Mouse (Mus musculus): ENCODE measurements around the gene Rgl3. TPM values are rescaled to one million over a fixed set of nuclear protein-coding genes. Genes with fewer than 3 reads are reported as not detected.

Rgl3 gene
- total RNA-seq, 2 experiments from 2014 or later = 0.28 to 0.42 TPM

GRCm38 (mm10) chr9:21987592-21988342 is 1.5 kb downstream of the Rgl3 start:
- intact Hi-C loops (cut with DNase I) = no loop called here
- DNase-seq = no peak

DNA sequence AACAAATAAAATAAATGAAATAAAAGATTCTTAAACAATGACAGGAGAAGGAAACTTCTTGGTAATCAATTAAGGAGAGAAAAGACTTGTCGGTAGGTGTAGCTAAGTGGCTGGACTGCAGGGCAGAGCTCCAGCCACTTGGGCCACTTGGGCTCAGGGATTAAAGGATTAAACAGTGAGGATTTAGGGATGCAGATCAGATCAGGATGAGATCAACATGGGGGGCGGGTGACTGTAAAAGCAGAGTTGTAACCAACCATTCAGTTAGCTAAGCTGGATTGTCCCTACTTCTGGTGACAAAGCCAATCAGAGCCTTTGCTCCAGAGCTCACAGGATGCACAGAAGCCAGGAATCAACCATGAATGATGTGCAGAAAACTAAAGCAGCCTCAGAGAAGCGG is 5.3 kb downstream of the Rgl3 start:
- intact Hi-C loops (cut with DNase I) = no loop called here

DNA sequence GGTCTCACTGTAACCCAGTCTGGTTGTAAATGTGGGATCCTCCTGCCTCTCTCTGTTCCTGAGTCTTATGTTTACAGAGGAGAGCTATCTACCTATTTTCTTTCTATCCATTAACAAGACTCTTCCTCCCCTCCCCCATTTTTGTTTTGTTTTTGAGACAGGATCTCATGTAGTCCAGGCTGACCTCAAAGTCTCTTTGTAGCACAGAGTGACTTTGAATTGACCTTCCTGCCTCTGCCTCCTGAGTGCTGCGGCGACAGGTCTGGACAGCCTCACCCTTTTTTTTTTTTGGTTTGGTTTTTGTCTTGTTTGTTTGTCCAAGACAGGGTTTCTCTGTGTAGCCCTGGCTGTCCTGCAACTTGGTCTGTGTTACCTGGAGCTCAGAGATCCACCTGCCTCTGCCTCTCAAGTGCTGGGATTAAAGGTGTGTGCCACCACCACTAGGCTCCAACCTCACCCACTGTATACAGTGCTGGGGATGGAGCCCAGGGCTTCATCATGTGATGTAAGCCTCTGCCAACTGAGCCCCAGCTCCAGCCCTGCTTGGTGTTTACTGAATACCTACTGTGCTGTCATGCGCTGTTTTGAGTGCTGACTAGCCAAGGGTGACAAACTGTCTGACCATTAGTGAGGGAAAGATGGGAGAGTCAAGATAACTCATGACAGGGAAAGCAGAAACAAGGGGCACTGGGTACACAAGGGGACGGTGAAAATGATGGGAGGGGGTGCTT is 10.7 kb downstream of the Rgl3 start:
- DNase-seq = no peak
- intact Hi-C loops (cut with DNase I) = loop anchor here (5.0 kb wide), 1 partner anchor 169 kb away; no protein-coding TSS in a partner anchor

More for the DNA sequence above, 5.3 kb downstream of the Rgl3 start:
- DNase-seq = no peak

DNA sequence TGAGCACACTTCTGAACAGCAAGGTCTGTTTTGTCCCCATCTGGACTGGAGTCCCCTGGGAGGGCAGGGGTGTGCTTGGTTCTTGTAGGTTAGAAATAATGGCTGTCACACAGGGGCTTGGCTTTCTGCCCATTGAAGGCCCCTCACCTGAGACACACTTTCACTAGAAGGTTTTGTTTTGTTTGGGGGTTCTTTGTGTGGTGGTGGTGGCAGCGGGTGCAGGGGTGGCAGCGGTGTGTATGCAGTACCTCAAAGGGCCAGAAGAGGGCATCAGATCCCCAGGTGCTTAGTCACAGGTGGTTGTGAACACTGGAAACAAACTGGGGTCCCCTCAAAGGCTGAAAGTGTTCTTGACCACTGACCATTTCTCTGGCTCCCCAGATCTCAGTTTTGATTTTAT is 11.3 kb downstream of the Rgl3 start:
- intact Hi-C loops (cut with DNase I) = loop anchor here (5.0 kb wide), 1 partner anchor 169 kb away; no protein-coding TSS in a partner anchor
- no peak for DNase-seq

GRCm38 (mm10) chr9:21977331-21977730 is 11.9 kb downstream of the Rgl3 start:
- intact Hi-C loops (cut with DNase I) = loop anchor here (5.0 kb wide), 1 partner anchor 170 kb away; no protein-coding TSS in a partner anchor
- no peak for DNase-seq

DNA sequence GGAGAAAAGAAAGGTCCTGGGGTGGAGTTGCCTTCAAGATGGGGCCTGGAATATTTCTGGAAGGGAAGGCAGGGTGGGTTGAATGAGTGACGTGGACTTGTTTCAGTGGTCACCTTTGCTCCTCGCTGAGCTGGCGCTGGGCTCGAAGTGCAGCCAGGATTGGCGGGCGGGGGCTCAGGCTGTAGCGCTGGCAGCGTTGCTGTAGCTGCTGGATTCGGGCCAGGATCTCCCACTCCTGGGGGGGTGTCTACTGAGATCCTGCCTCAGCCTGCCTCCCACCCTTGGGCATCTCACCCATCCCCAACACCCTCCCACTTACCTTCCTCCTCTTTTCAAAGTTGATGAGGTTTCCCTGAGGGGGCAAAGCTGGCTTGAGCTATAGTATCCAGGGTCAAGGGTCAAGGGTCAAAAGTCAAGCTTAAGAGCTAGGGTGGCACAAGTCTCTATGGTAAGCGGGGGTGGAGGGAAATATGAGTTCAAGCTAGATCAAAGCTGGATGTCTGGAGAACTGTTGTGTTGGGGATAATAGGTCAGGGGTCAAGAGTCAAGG is 12.5 kb downstream of the Rgl3 start:
- DNase-seq = no peak
- intact Hi-C loops (cut with DNase I) = loop anchor here (5.0 kb wide), 1 partner anchor 171 kb away; no protein-coding TSS in a partner anchor

GRCm38 (mm10) chr9:21969304-21969703 is 19.9 kb downstream of the Rgl3 start:
- intact Hi-C loops (cut with DNase I) = no loop called here
- DNase-seq = no peak

GRCm38 (mm10) chr9:21968883-21969282 is 20.4 kb downstream of the Rgl3 start:
- no peak for DNase-seq
- intact Hi-C loops (cut with DNase I) = no loop called here

- peak in 1 of 2 experiments; percentile 38 for DNase-seq
- intact Hi-C loops (cut with DNase I) = no loop called here
Measured at GRCm38 (mm10) chr9:21963417-21963816, 25.8 kb downstream of the Rgl3 start, which contains the start of gene Epor. Epor (minus strand) TSS chr9:21963506.

- intact Hi-C loops (cut with DNase I) = no loop called here
Measured at GRCm38 (mm10) chr9:21962416-21963059, 26.7 kb downstream of the Rgl3 start.

GRCm38 (mm10) chr9:21962010-21962409 is 27.2 kb downstream of the Rgl3 start:
- DNase-seq = no peak
- intact Hi-C loops (cut with DNase I) = no loop called here

More at GRCm38 (mm10) chr9:21962416-21963059, 26.7 kb downstream of the Rgl3 start:
- DNase-seq = peak in 1 of 2 experiments; percentile 43

DNA sequence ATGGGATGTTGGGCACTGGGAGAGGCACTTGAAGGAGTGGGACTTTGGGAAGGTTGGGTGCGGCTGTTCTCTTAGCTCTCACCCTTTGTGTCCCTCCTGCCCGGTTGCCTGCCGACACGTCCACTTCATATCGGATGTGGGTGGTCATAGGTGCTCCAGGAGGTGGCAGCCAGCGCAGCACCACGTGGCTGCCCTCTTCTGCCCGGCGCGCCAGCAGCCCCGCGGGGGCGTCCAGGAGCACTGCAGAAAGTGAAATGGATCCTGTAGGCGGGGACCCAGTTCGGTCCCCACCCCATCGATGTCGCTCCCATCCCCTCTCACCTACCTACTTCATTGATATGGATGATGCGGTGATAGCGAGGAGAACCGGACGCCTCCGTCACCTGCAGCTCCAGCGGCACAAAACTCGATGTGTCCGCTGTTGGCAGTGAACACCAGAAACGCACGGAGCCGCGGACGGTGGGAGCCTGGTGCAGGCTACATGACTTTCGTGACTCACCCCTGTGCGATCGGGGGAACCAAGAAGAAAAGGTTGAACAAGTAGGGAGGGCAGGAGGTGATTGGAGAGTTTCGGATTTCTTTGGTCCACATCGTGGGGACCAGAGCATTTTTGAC is 27.8 kb downstream of the Rgl3 start:
- intact Hi-C loops (cut with DNase I) = no loop called here
- DNase-seq = no peak

- intact Hi-C loops (cut with DNase I) = no loop called here
Measured at GRCm38 (mm10) chr9:21960558-21961208, 28.6 kb downstream of the Rgl3 start.

GRCm38 (mm10) chr9:21960135-21960534 is 29.1 kb downstream of the Rgl3 start:
- no peak for DNase-seq
- intact Hi-C loops (cut with DNase I) = no loop called here

More at GRCm38 (mm10) chr9:21960558-21961208, 28.6 kb downstream of the Rgl3 start:
- no peak for DNase-seq

- intact Hi-C loops (cut with DNase I) = no loop called here
- DNase-seq = no peak
Measured at GRCm38 (mm10) chr9:21959244-21959643, 30.0 kb downstream of the Rgl3 start.

DNA sequence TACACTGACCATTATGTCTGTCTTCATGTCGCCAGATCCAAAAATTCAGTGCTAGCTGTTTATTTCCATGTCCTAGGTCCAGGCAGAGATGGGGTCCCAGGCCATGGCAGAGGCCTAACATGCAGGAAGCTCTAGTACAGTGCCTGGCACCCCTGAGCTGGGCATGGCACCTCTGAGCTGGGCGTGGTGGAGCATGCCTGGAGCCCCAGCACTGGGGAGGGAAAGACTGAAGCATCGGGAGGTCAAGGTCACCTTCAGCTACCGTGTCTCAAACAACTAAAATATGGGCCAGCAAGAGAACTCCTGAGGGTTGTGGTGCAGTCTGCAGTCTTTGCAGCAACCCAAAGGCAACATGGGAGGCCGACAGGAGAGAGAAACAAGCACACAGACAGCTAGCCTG is 30.9 kb downstream of the Rgl3 start:
- intact Hi-C loops (cut with DNase I) = no loop called here
- no peak for DNase-seq

GRCm38 (mm10) chr9:21955570-21956281 is 33.5 kb downstream of the Rgl3 start, which contains the start of gene Swsap1:
Swsap1 (plus strand) TSS chr9:21955755.
- peak; percentile 96 to 100 for DNase-seq
- intact Hi-C loops (cut with DNase I) = no loop called here

GRCm38 (mm10) chr9:21955225-21955569 is 34.0 kb downstream of the Rgl3 start:
- intact Hi-C loops (cut with DNase I) = no loop called here
- DNase-seq = no peak

DNA sequence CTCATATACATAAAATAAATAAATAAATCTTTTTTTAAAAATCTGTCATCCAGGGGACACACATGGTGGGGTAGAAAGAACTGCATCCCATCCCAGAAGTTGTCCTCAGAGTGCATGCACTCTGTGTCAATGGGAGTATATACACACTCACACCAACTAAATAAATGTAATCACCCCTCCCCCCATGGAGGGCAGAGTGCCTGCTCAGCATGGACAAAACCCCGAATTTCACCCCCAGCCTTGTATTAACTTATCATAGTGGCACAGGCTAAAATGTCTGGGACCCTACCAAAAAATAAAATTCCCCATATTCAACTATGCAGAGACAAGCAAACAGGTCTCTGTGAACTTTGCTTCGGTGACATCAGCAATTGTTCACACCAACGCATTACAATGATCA is 34.6 kb downstream of the Rgl3 start:
- DNase-seq = no peak
- intact Hi-C loops (cut with DNase I) = no loop called here

Measured in gastrocnemius, postnatal 36 days (tissue).